Mouse (Mus musculus) heart, embryonic 12.5 days (tissue): ENCODE results near the gene Pafah1b2. TPM values are rescaled to one million over a fixed set of nuclear protein-coding genes. Genes with fewer than 3 reads are reported as not detected.

Experiments
- ATAC-seq: fragments of 200-750 bp; cut with Nextera tagmentation; 2 replicates; pipeline ENCODE4 v1.8.0; 2017; ENCODE audit warnings: moderate TSS enrichment, moderate library complexity; ENCODE audit not compliant: insufficient number of reproducible peaks, low FRiP score
- H3K27ac ChIP-seq: fragments of 300-500 bp; sonication (generic); 2 replicates; pipeline ENCODE4 v1.5.1; 2016; ENCODE audit warnings: mild to moderate bottlenecking, moderate library complexity; ENCODE audit not compliant: poor library complexity, severe bottlenecking
- H3K27me3 ChIP-seq: fragments of 300-500 bp; sonication (generic); replicated peaks from 2 replicates; pipeline ENCODE4 v1.6.1; 2016; ENCODE audit warnings: mild to moderate bottlenecking, moderate library complexity
- H3K36me3 ChIP-seq: fragments of 300-500 bp; sonication (generic); 2 replicates; pipeline ENCODE4 v1.6.1; 2016; ENCODE audit warnings: mild to moderate bottlenecking, moderate library complexity
- H3K4me1 ChIP-seq: fragments of 300-500 bp; sonication (generic); replicated peaks from 2 replicates; pipeline ENCODE4 v1.6.1; 2016; ENCODE audit warnings: mild to moderate bottlenecking
- H3K4me2 ChIP-seq: fragments of 300-500 bp; sonication (generic); 2 replicates; pipeline ENCODE4 v1.6.1; 2016; ENCODE audit warnings: mild to moderate bottlenecking, moderate library complexity
- H3K4me3 ChIP-seq: fragments of 300-500 bp; sonication (generic); 2 replicates; pipeline ENCODE4 v1.5.1; 2016; ENCODE audit warnings: mild to moderate bottlenecking
- H3K9ac ChIP-seq: fragments of 300-500 bp; sonication (generic); 2 replicates; pipeline ENCODE4 v1.6.1; 2016; ENCODE audit warnings: mild to moderate bottlenecking, moderate library complexity
- H3K9me3 ChIP-seq: fragments of 300-500 bp; sonication (generic); replicated peaks from 2 replicates; pipeline ENCODE4 v1.6.1; 2016; ENCODE audit warnings: mild to moderate bottlenecking, moderate library complexity
- WGBS: fragments of 180-500 bp; shearing (Covaris S2); methylation state at CpG from one replicate; pipeline ENCODE4 v1.1.7; 2016; 5-methylcytosine and 5-hydroxymethylcytosine counted together
- microRNA-seq: library from miRNA; unstranded; fragments of <30 nt; microRNA quantifications from one replicate; pipeline ENCODE4, GENCODE M21; 2017
- polyA plus RNA-seq: library from polyadenylated mRNA; unstranded; fragments of >200 nt; fragmentation: Nextera tagmentation; extraction: Ambion mirVana; gene quantifications from 2 replicates; pipeline ENCODE4 v1.2.1, GENCODE M21; 2016

Gene Pafah1b2
- polyA plus RNA-seq, 1 experiment from 2014 or later = 173 TPM

DNA sequence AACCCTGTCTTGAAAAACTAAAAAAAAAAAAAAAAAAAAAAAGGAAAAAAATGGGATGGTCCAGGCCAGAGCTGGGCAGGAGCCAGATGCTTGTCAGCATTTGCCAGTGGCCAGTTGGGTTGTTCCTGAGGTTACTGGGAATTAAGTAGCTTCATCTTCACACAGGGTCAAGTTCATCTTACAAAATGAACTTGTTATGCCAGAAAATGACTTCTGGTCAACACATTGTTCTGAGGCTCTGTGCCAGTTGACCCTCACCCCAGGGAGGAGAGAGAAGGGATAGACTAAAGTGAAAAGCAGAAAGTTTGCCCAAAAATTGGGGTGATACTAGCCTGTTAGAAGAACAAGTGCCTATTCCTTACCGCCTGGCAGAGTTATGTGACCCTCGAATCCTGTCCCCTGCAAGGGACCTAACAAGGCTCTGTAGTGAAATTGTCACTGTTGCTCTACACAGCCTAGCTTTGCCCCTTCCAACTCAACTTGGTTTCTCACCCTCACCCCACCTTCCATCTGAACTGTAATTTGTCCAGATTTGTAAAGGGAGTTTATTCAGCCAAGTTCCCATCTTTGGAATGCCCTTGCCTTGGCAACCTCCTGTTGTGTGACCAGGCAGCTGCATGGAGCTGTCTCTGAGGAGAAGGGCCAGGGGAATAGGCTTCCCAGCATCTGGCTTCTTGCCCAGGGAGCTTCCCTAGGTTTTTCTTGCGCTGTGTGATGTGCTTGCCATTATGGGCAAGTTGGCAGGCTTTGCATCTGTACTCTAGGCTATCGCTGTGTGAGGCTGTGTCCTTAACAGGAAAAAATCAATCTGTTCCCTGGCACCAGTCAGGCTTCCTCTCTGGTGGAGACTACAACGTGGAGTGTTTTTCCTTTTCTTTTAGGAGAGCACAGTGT lies 95.2 kb downstream of the Pafah1b2 start:
- Histone ChIP-seq H3K9ac (no peak overlapping the region), H3K9me3 (no peaks in the 10 kb centered on the region), H3K27me3 (no peaks in the 10 kb centered on the region), H3K27ac (no peak overlapping the region), H3K4me3 (no peak overlapping the region), H3K36me3 (peaks cover 95% of the 10 kb centered on the region), H3K4me2 (no peak overlapping the region), H3K4me1 (no peaks in the 10 kb centered on the region)
- WGBS = 86% methylated on average over 5 of the region's 5 CpGs
- ATAC-seq = no peak

DNA sequence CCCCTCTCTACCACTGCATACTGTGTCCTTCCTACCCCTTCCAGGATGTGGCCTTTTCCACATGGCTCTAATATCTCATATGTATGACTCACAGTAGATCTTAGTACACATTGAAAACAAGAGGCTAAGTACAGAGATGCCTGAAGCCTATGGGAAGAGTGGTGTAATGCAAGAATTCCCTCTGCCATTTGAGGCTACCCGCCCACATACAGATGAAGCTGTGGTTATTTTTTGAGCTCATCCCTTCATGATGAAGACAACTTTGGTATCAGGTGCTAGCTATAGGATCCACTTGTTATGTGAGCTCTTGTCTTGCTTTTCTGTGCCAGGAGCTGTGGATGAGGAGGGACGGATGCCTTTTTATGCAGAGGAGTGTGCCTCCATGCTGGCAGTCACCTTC lies 96.8 kb downstream of the Pafah1b2 start:
- no peak overlapping the region for H3K4me3 ChIP-seq
- ATAC-seq = no peak
- peaks cover 97% of the 10 kb centered on the region for H3K36me3 ChIP-seq
- no peak overlapping the region for H3K4me2 ChIP-seq
- WGBS = 85% methylated on average over 2 of the region's 2 CpGs
- H3K9me3 ChIP-seq = no peaks in the 10 kb centered on the region
- H3K27ac ChIP-seq = no peak overlapping the region
- H3K27me3 ChIP-seq = no peaks in the 10 kb centered on the region
- no peaks in the 10 kb centered on the region for H3K4me1 ChIP-seq
- no peak overlapping the region for H3K9ac ChIP-seq

Small RNA genes within 50 kb of the gene (microRNA-seq; reads per million reads assigned to microRNA genes)
- not detected for gene Mir7087

Other genes starting within 250 kb of the Pafah1b2 start
- 14.3 and 19.0 TPM in 2 replicates for gene Cep164, start 184.0 kb downstream of the Pafah1b2 start, polyA plus RNA-seq
- 21.4 and 22.0 TPM in 2 replicates for gene Bace1, start 174.1 kb downstream of the Pafah1b2 start, polyA plus RNA-seq
- 19.4 and 19.7 TPM in 2 replicates for gene Pcsk7, start 106.2 kb downstream of the Pafah1b2 start, polyA plus RNA-seq
- 43.6 and 45.0 TPM in 2 replicates for gene Rnf214, start 105.8 kb downstream of the Pafah1b2 start, polyA plus RNA-seq
- gene Tagln, start 76.6 kb downstream of the Pafah1b2 start, polyA plus RNA-seq = 236 and 253 TPM in 2 replicates
- 48.5 and 53.5 TPM in 2 replicates for gene Sidt2, start 57.4 kb downstream of the Pafah1b2 start, polyA plus RNA-seq
- gene Sik3, start 130 bp upstream of the Pafah1b2 start, polyA plus RNA-seq = 13.9 and 15.0 TPM in 2 replicates
- 8.2 and 24.9 TPM in 2 replicates for gene Apoa1, start 215.9 kb upstream of the Pafah1b2 start, polyA plus RNA-seq
- gene Apoc3, start 222.9 kb upstream of the Pafah1b2 start, polyA plus RNA-seq = not detected in 2 replicates
- 0.74 and 1.3 TPM in 2 replicates for gene Apoa4, start 228.0 kb upstream of the Pafah1b2 start, polyA plus RNA-seq